Mouse (Mus musculus) embryonic facial prominence, embryonic 12.5 days (tissue): Measurements from ENCODE around the gene Cdk20. TPM values are rescaled to one million over a fixed set of nuclear protein-coding genes. Genes with fewer than 3 reads are reported as not detected.
"Not testable (repeated sequence)": the region's sequence is repeated elsewhere in the genome, so short reads cannot be mapped to it uniquely, and the experiment has no call there.

Source experiments
- ATAC-seq: fragments of 200-750 bp; cut with Nextera tagmentation; 2 replicates; pipeline ENCODE4 v1.8.0; 2017; ENCODE audit not compliant: insufficient number of reproducible peaks, insufficient read depth, low FRiP score, low TSS enrichment
- H3K27ac ChIP-seq: fragments of 300-500 bp; sonication (generic); 2 replicates; pipeline ENCODE4 v1.5.1; 2016; ENCODE audit warnings: mild to moderate bottlenecking
- H3K27me3 ChIP-seq: fragments of 300-500 bp; sonication (generic); 2 replicates; pipeline ENCODE4 v1.6.1; 2016; ENCODE audit warnings: mild to moderate bottlenecking, moderate library complexity
- H3K36me3 ChIP-seq: fragments of 300-500 bp; sonication (generic); 2 replicates; pipeline ENCODE4 v1.6.1; 2016; ENCODE audit warnings: mild to moderate bottlenecking
- H3K4me1 ChIP-seq: fragments of 300-500 bp; sonication (generic); 2 replicates; pipeline ENCODE4 v1.6.1; 2016
- H3K4me2 ChIP-seq: fragments of 300-500 bp; sonication (generic); replicated peaks from 2 replicates; pipeline ENCODE4 v1.6.1; 2016; ENCODE audit warnings: mild to moderate bottlenecking, moderate library complexity
- H3K4me3 ChIP-seq: fragments of 300-500 bp; sonication (generic); 2 replicates; pipeline ENCODE4 v1.5.1; 2016; ENCODE audit warnings: mild to moderate bottlenecking
- H3K9ac ChIP-seq: fragments of 300-500 bp; sonication (generic); 2 replicates; pipeline ENCODE4 v1.6.1; 2016; ENCODE audit warnings: mild to moderate bottlenecking, moderate library complexity
- H3K9me3 ChIP-seq: fragments of 300-500 bp; sonication (generic); 2 replicates; pipeline ENCODE4 v1.6.1; 2016; ENCODE audit warnings: mild to moderate bottlenecking, moderate library complexity
- WGBS: fragments of 180-500 bp; shearing (Covaris S2); methylation state at CpG from one replicate; pipeline ENCODE4 v1.1.7; 2016; 5-methylcytosine and 5-hydroxymethylcytosine counted together
- polyA plus RNA-seq: library from polyadenylated mRNA; unstranded; fragments of >200 nt; fragmentation: Nextera tagmentation; extraction: Ambion mirVana; gene quantifications from 2 replicates; pipeline ENCODE4 v1.2.1, GENCODE M21; 2016

Cdk20 gene
- polyA plus RNA-seq, 1 experiment from 2014 or later = 11.3 TPM

DNA sequence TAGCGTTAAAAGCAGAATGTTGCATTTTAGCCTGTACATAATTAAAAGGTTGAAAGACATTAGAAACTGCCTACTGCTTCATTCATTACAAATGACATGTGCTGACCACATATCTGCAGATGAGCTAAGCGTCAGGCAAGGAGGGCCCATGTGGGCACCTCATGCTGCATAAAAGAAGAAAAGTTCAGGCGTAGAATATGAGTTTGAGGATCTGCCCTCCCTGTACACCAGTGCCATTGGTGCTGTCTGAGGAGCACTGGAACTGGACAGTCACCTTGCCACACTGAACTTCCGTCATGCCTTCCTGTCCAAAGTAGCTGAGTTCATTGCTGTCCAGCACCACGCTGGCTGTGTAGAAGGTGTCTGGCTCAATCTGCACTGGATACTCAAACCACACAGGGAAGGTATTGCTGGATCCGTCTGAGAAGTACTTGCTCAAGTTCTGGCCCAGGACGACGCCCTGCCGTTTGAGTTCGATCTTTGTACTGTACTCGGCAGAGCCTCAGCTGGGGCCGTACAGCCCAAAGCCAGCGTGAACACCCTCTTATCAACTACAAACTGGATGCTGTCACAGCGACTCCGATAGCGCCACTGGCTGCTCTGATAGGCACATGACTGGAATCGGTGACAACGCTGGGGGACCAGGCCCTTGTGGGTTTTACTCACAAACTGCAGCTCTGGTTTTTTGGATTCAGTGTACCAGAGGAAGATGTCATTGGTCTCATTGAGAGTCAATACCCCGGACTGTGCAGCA, 25.3 kb downstream of the Cdk20 start:
- 92% methylated on average over 19 of the region's 19 CpGs for WGBS
- H3K4me2 ChIP-seq, H3K9ac ChIP-seq, H3K27ac ChIP-seq, H3K36me3 ChIP-seq, H3K9me3 ChIP-seq, H3K4me3 ChIP-seq, H3K4me1 ChIP-seq, H3K27me3 ChIP-seq, ATAC-seq: not testable (repeated sequence)

DNA sequence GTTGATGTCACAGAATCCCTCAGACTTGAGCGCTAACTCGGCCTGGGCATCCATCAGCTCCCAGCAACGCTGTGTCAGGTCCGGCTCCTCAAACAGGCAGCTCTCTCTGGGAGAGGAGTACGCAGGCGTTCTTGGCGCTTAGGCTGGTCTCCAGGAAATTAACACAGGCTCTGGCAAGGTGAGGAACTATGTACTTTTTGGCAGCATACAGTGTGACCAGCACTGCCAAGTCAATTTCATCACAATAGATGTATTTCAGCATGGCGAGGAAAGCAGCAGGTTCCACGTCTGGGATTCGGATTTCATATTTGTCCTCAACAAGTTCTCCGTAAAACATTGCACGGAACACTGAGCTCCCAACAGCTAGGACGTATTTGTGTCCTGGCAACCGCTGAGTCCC, 26.1 kb downstream of the Cdk20 start:
- Histone ChIP-seq H3K9me3 (no peaks in the 10 kb centered on the region), H3K27me3 (no peaks in the 10 kb centered on the region), H3K4me3 (no peak overlapping the region), H3K27ac (no peak overlapping the region), H3K9ac (no peak overlapping the region), H3K36me3 (no peaks in the 10 kb centered on the region), H3K4me1 (no peaks in the 10 kb centered on the region), H3K4me2 (no peak overlapping the region)
- 92% methylated on average over 14 of the region's 14 CpGs for WGBS
- ATAC-seq = no peak

DNA sequence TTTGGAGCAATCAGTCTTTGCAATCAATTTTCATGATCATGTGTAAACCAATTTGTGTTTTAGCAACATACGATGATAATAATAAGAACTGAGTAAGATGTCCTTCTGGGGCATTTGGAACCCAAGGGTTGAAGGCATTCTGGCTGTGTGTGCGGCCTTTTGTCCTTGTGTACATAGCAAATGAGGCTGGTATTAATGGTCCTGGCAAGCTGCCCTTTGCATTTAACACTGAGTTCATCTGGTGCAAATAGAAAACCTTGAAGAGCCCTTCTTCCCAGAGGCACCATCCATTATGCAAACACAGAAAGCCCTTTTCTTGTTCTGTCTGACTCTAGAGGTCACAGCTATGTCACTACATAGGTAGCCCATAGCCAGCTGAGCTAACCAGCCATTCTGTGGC, 30.5 kb downstream of the Cdk20 start:
- H3K4me1 ChIP-seq = no peaks in the 10 kb centered on the region
- no peak overlapping the region for H3K4me2 ChIP-seq
- H3K9ac ChIP-seq = no peak overlapping the region
- H3K9me3 ChIP-seq = no peaks in the 10 kb centered on the region
- no peak overlapping the region for H3K4me3 ChIP-seq
- H3K36me3 ChIP-seq = no peaks in the 10 kb centered on the region
- WGBS = 86% methylated on average over 2 of the region's 2 CpGs
- H3K27me3 ChIP-seq = no peaks in the 10 kb centered on the region
- ATAC-seq = no peak
- no peak overlapping the region for H3K27ac ChIP-seq

DNA sequence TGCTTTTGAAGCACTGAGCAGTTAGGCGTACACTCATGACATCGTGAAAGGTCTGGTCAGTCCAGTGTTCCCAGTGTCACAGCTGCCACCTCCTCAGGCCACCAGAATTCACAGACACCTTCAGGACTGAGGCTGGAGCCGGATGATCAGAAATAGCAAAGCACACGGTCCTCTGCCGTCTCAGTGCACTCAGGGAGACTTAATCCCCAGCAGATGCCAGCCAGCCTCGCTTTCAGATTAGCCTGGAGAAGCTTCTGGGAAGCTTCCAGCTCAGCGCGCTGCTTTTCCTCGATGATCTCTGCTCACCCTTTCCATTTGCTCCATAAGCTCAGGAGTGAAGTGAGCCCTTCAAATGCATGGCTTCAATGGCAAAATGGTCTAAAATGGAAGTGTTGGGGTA, 33.1 kb downstream of the Cdk20 start:
- Histone ChIP-seq H3K27me3 (no peaks in the 10 kb centered on the region), H3K9me3 (no peaks in the 10 kb centered on the region), H3K4me2 (no peak overlapping the region), H3K4me1 (no peaks in the 10 kb centered on the region), H3K4me3 (no peak overlapping the region), H3K9ac (no peak overlapping the region), H3K27ac (no peak overlapping the region), H3K36me3 (no peaks in the 10 kb centered on the region)
- no peak for ATAC-seq
- whole genome bisulfite sequencing = 68% methylated on average over 9 of the region's 9 CpGs

DNA sequence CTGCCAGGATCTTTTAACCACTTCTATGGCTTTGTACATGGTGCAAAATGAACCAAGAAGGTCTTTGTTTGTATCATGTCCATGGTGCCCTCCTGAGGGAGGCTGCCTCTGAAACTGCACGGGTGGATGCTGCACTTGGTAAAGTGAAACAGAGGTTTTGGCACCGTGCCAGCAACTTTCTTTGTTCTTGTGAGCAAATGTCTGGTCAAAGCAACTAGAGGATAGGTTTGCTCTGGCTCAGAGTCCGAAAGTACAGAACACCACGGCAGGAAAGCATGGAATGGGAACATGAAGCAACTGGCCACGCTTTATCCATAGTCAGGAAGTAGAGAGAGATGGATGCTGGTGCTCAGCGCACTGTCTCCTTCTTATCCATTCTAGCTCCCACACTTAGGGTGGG, 35.8 kb downstream of the Cdk20 start:
- WGBS = 75% methylated on average over 6 of the region's 6 CpGs
- Histone ChIP-seq H3K27ac (no peak overlapping the region), H3K4me1 (no peaks in the 10 kb centered on the region), H3K27me3 (no peaks in the 10 kb centered on the region), H3K4me3 (no peak overlapping the region), H3K36me3 (no peaks in the 10 kb centered on the region), H3K9me3 (no peaks in the 10 kb centered on the region), H3K4me2 (no peak overlapping the region), H3K9ac (no peak overlapping the region)
- ATAC-seq = no peak

DNA sequence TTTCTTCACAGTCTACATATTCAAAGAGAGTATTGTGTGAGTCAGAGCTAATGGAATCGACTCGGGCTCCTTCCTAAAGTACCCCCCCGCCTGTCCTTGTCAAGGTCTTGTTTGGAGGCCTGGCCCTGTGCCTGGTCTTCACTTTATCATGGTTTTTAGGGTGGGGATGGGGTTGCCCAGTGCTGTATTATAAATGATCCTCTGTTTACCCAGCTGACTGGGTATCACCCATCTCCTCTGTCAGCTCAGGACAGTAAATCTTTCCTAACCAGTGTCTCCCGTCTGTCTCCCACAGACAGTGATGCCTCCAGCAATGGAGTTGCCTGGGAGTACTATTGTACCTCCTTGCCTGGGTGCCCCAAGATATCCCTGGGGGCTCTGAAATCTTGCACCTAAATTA, 45.9 kb downstream of the Cdk20 start:
- no peak overlapping the region for H3K4me2 ChIP-seq
- no peak for ATAC-seq
- H3K27ac ChIP-seq = no peak overlapping the region
- H3K9me3 ChIP-seq = no peaks in the 10 kb centered on the region
- H3K27me3 ChIP-seq = no peaks in the 10 kb centered on the region
- no peak overlapping the region for H3K4me3 ChIP-seq
- H3K9ac ChIP-seq = no peak overlapping the region
- no peaks in the 10 kb centered on the region for H3K36me3 ChIP-seq
- WGBS = 78% methylated on average over 4 of the region's 4 CpGs
- H3K4me1 ChIP-seq = no peaks in the 10 kb centered on the region

DNA sequence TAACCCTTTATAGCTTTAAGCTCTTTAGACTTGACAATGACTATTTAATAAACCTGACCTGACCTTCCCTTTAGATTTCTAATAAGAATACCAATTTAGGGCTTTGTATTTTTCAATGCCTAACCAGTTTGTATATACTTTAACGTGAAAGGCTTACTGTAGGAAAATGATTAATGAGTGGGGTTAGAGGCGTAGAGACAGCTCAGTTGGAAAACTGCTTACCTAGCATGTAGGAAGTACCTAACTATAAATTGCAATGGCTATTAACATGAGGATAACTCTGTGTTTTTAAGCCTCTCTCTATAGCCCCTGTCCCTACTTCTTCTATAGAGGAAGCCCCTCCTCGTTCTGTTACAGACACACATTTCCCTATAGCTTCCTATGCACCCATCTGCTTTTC, 47.8 kb downstream of the Cdk20 start:
- no peak overlapping the region for H3K27ac ChIP-seq
- no peak overlapping the region for H3K4me2 ChIP-seq
- no peaks in the 10 kb centered on the region for H3K27me3 ChIP-seq
- 84% methylated on average over 3 of the region's 3 CpGs for WGBS
- no peaks in the 10 kb centered on the region for H3K36me3 ChIP-seq
- no peak for ATAC-seq
- H3K4me3 ChIP-seq = no peak overlapping the region
- H3K9ac ChIP-seq = no peak overlapping the region
- no peaks in the 10 kb centered on the region for H3K4me1 ChIP-seq
- H3K9me3 ChIP-seq = no peaks in the 10 kb centered on the region

DNA sequence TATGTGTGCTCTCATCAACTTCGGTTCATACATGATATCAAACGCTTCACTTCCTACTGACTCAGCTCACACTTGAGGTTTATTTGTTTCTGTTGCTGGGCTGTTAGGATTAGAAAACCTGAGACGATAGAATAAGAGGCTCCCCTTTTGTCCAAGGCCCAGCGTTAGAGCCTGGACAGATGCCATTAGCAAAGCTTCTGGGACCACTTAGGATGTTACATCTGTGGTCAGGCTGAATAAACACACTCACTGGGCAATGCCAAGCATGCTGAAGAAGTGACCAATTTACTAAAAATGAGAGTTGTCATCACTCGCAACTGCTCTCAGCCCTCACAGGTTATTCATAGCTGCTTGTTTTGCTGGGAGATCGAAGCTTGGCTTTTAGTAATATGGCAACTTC, 57.8 kb downstream of the Cdk20 start:
- Histone ChIP-seq H3K4me1 (no peaks in the 10 kb centered on the region), H3K9ac (no peak overlapping the region), H3K9me3 (no peaks in the 10 kb centered on the region), H3K27me3 (no peaks in the 10 kb centered on the region), H3K4me3 (no peak overlapping the region), H3K36me3 (no peaks in the 10 kb centered on the region), H3K4me2 (no peak overlapping the region), H3K27ac (no peak overlapping the region)
- WGBS = 71% methylated on average over 6 of the region's 6 CpGs
- no peak for ATAC-seq

Other genes starting within 250 kb of the Cdk20 start
- gene Cdc14b, start 157.0 kb upstream of the Cdk20 start, polyA plus RNA-seq = 26.3 and 27.8 TPM in 2 replicates
- gene Aaed1, start 119.6 kb upstream of the Cdk20 start, polyA plus RNA-seq = 35.1 and 37.8 TPM in 2 replicates
- gene Ctsl, start 61.4 kb upstream of the Cdk20 start, polyA plus RNA-seq = 153 and 157 TPM in 2 replicates
- gene Fam240b, start 65.5 kb downstream of the Cdk20 start, polyA plus RNA-seq = not detected in 2 replicates